Mouse (Mus musculus) mouse trophoblast stem cell (cell line): ENCODE measurements around the gene Acad10.

ENCODE experiments used
- in situ Hi-C, 2 experiments: fragments of 300-500 bp; cut with MseI, MboI; formaldehyde crosslinking; loops; 2 replicates in 1 of 2; 3 replicates in 1 of 2; pipeline ENCODE4 v1.15.1; 2025

The Acad10 gene

GRCm38 (mm10) chr5:121597991-121598537 lies 62.2 kb downstream of the Acad10 start:
- in situ Hi-C loops: no loop called here

GRCm38 (mm10) chr5:121597332-121597731 lies 63.0 kb downstream of the Acad10 start:
- in situ Hi-C loops: no loop called here

- in situ Hi-C loops: no loop called here
These were observed 64.1 kb downstream of the Acad10 start for GRCm38 (mm10) chr5:121596226-121596625.

GRCm38 (mm10) chr5:121595758-121596157 lies 64.6 kb downstream of the Acad10 start:
- in situ Hi-C loops: no loop called here

GRCm38 (mm10) chr5:121594714-121595313 lies 65.5 kb downstream of the Acad10 start:
- in situ Hi-C loops: loop anchor here in 1 of 2 experiments (5.0 kb wide), 1 partner anchor 38 kb away; no protein-coding TSS in a partner anchor

GRCm38 (mm10) chr5:121593451-121594401 lies 66.6 kb downstream of the Acad10 start, which contains the start of gene Aldh2:
Gene Aldh2 (minus strand): TSS chr5:121593824.
- in situ Hi-C loops: loop anchor here in 1 of 2 experiments (5.0 kb wide), 1 partner anchor 36 kb away; no protein-coding TSS in a partner anchor

- in situ Hi-C loops: loop anchor here in 1 of 2 experiments (5.0 kb wide), 1 partner anchor 36 kb away; no protein-coding TSS in a partner anchor
These were observed 67.4 kb downstream of the Acad10 start for GRCm38 (mm10) chr5:121592816-121593407.

- in situ Hi-C loops: loop anchor here in 1 of 2 experiments (5.0 kb wide), 1 partner anchor 35 kb away; no protein-coding TSS in a partner anchor
These were observed 68.1 kb downstream of the Acad10 start for GRCm38 (mm10) chr5:121592064-121592815.

- in situ Hi-C loops: loop anchor here in 1 of 2 experiments (5.0 kb wide), 1 partner anchor 34 kb away; no protein-coding TSS in a partner anchor
These were observed 68.8 kb downstream of the Acad10 start for GRCm38 (mm10) chr5:121591417-121592063.

GRCm38 (mm10) chr5:121589928-121590327 lies 70.4 kb downstream of the Acad10 start:
- in situ Hi-C loops: loop anchor here in 1 of 2 experiments (5.0 kb wide), 1 partner anchor 33 kb away; no protein-coding TSS in a partner anchor

- in situ Hi-C loops: no loop called here
These were observed 73.8 kb downstream of the Acad10 start for GRCm38 (mm10) chr5:121586400-121587039.

GRCm38 (mm10) chr5:121585699-121586098 lies 74.6 kb downstream of the Acad10 start:
- in situ Hi-C loops: no loop called here

GRCm38 (mm10) chr5:121585005-121585404 lies 75.3 kb downstream of the Acad10 start:
- in situ Hi-C loops: no loop called here

GRCm38 (mm10) chr5:121583765-121584501 lies 76.4 kb downstream of the Acad10 start:
- in situ Hi-C loops: no loop called here

- in situ Hi-C loops: no loop called here
These were observed 78.4 kb downstream of the Acad10 start for GRCm38 (mm10) chr5:121581945-121582344.

GRCm38 (mm10) chr5:121576927-121577488 lies 83.3 kb downstream of the Acad10 start:
- in situ Hi-C loops: no loop called here

- in situ Hi-C loops: no loop called here
These were observed 84.4 kb downstream of the Acad10 start for GRCm38 (mm10) chr5:121575867-121576266.

GRCm38 (mm10) chr5:121574145-121574544 lies 86.2 kb downstream of the Acad10 start:
- in situ Hi-C loops: no loop called here
